Mouse (Mus musculus): ENCODE data around the gene Pou2af1.

The Pou2af1 gene

GRCm38 (mm10) chr9:51213023-51213728 lies at the start of gene Pou2af1:
Pou2af1 (plus strand) TSS chr9:51213708.
- DNase-seq (ENCODE audit: low read depth) = no peak

GRCm38 (mm10) chr9:51163989-51164388 lies 49.5 kb upstream of the Pou2af1 start:
- no peak for DNase-seq (ENCODE audit: low read depth)

- no peak for DNase-seq (ENCODE audit: low read depth)
Measured at GRCm38 (mm10) chr9:51165312-51166180, 48.0 kb upstream of the Pou2af1 start, which contains the start of gene Gm32742. Gm32742 (minus strand) TSS chr9:51165517.

- DNase-seq (ENCODE audit: low read depth) = no peak
Measured at GRCm38 (mm10) chr9:51167954-51168353, 45.6 kb upstream of the Pou2af1 start.

GRCm38 (mm10) chr9:51168698-51169097 lies 44.8 kb upstream of the Pou2af1 start:
- no peak for DNase-seq (ENCODE audit: low read depth)

- no peak for DNase-seq (ENCODE audit: low read depth)
Measured at GRCm38 (mm10) chr9:51169133-51169532, 44.4 kb upstream of the Pou2af1 start.

- DNase-seq (ENCODE audit: low read depth) = no peak
Measured at GRCm38 (mm10) chr9:51170298-51170697, 43.2 kb upstream of the Pou2af1 start.

- DNase-seq (ENCODE audit: low read depth) = peak; percentile 8
Measured at GRCm38 (mm10) chr9:51174890-51175464, 38.5 kb upstream of the Pou2af1 start.

GRCm38 (mm10) chr9:51175722-51176121 lies 37.8 kb upstream of the Pou2af1 start:
- no peak for DNase-seq (ENCODE audit: low read depth)

GRCm38 (mm10) chr9:51178297-51178696 lies 35.2 kb upstream of the Pou2af1 start:
- DNase-seq (ENCODE audit: low read depth) = no peak

GRCm38 (mm10) chr9:51180621-51181020 lies 32.9 kb upstream of the Pou2af1 start:
- no peak for DNase-seq (ENCODE audit: low read depth)

GRCm38 (mm10) chr9:51182716-51183710 lies 30.5 kb upstream of the Pou2af1 start:
- no peak for DNase-seq (ENCODE audit: low read depth)

GRCm38 (mm10) chr9:51185386-51185785 lies 28.1 kb upstream of the Pou2af1 start:
- no peak for DNase-seq (ENCODE audit: low read depth)

GRCm38 (mm10) chr9:51185871-51186270 lies 27.6 kb upstream of the Pou2af1 start:
- no peak for DNase-seq (ENCODE audit: low read depth)

GRCm38 (mm10) chr9:51190655-51191054 lies 22.9 kb upstream of the Pou2af1 start:
- no peak for DNase-seq (ENCODE audit: low read depth)

GRCm38 (mm10) chr9:51194790-51195189 lies 18.7 kb upstream of the Pou2af1 start:
- DNase-seq (ENCODE audit: low read depth) = no peak

GRCm38 (mm10) chr9:51208974-51209332 lies 4.6 kb upstream of the Pou2af1 start:
- DNase-seq (ENCODE audit: low read depth) = no peak

GRCm38 (mm10) chr9:51211191-51211590 lies 2.3 kb upstream of the Pou2af1 start:
- no peak for DNase-seq (ENCODE audit: low read depth)

GRCm38 (mm10) chr9:51213729-51214237 lies 275 bp downstream of the Pou2af1 start:
- DNase-seq (ENCODE audit: low read depth) = no peak

- no peak for DNase-seq (ENCODE audit: low read depth)
Measured at GRCm38 (mm10) chr9:51215311-51215710, 1.8 kb downstream of the Pou2af1 start.

GRCm38 (mm10) chr9:51215949-51216348 lies 2.4 kb downstream of the Pou2af1 start:
- no peak for DNase-seq (ENCODE audit: low read depth)
